Mouse (Mus musculus) midbrain, embryonic 15.5 days (tissue): ENCODE results near the gene Cabp2. TPM values are rescaled to one million over a fixed set of nuclear protein-coding genes. Genes with fewer than 3 reads are reported as not detected.

Source experiments
- ATAC-seq: fragments of 200-750 bp; cut with Nextera tagmentation; replicated peaks from 2 replicates; pipeline ENCODE4 v1.8.0; 2017; ENCODE audit warnings: moderate TSS enrichment
- H3K27ac ChIP-seq: fragments of 300-500 bp; sonication (generic); 2 replicates; pipeline ENCODE4 v1.5.1; 2015; ENCODE audit warnings: mild to moderate bottlenecking, inconsistent platforms
- H3K27me3 ChIP-seq: fragments of 300-500 bp; sonication (generic); replicated peaks from 2 replicates; pipeline ENCODE4 v1.6.1; 2015; ENCODE audit warnings: inconsistent platforms
- H3K36me3 ChIP-seq: fragments of 300-500 bp; sonication (generic); replicated peaks from 2 replicates; pipeline ENCODE4 v1.6.1; 2015; ENCODE audit warnings: inconsistent platforms
- H3K4me1 ChIP-seq: fragments of 300-500 bp; sonication (generic); 2 replicates; pipeline ENCODE4 v1.6.1; 2015; ENCODE audit warnings: inconsistent platforms
- H3K4me2 ChIP-seq: fragments of 300-500 bp; sonication (generic); 2 replicates; pipeline ENCODE4 v1.6.1; 2015; ENCODE audit warnings: inconsistent platforms, mild to moderate bottlenecking, moderate library complexity
- H3K4me3 ChIP-seq: fragments of 300-500 bp; sonication (generic); 2 replicates; pipeline ENCODE4 v1.5.1; 2015; ENCODE audit warnings: mild to moderate bottlenecking, inconsistent platforms
- H3K9ac ChIP-seq: fragments of 300-500 bp; sonication (generic); 2 replicates; pipeline ENCODE4 v1.6.1; 2015; ENCODE audit warnings: mild to moderate bottlenecking, inconsistent platforms
- H3K9me3 ChIP-seq: fragments of 300-500 bp; sonication (generic); 2 replicates; pipeline ENCODE4 v1.6.1; 2016; ENCODE audit warnings: inconsistent platforms
- WGBS: fragments of 180-500 bp; shearing (Covaris S2); methylation state at CpG from one replicate; pipeline ENCODE4 v1.1.7; 2015; ENCODE audit warnings: mixed read lengths; 5-methylcytosine and 5-hydroxymethylcytosine counted together
- polyA plus RNA-seq: library from polyadenylated mRNA; unstranded; fragments of >200 nt; fragmentation: Nextera tagmentation; extraction: Ambion mirVana; gene quantifications from 2 replicates; pipeline ENCODE4 v1.2.1, GENCODE M21; 2015

The Cabp2 gene
- polyA plus RNA-seq, 1 experiment from 2014 or later: 0.22 TPM

DNA sequence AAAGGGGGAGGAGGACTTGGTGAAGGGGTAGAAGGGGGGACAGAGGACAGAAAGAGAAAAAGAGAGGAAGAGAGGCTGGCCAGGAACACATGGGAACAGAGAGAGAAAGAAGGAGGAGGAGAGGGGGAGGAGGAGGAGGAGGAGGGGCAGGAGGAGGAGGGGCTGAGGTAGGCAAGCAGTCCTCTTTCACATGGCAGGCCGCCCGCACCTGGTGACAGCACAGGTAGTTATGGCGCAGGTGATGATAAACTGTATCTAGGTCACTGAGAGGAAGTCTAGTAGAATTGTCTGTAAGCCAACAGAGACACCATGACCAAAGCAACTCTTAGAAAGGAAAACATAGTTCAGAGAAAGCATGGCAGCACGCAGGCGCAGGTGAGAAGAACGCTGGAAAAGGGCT lies 10.0 kb upstream of the Cabp2 start:
- WGBS: 94% methylated on average over 6 of the region's 6 CpGs
- no peaks in the 10 kb centered on the region for H3K9me3 ChIP-seq
- ATAC-seq: no peak
- no peaks in the 10 kb centered on the region for H3K36me3 ChIP-seq
- H3K27me3 ChIP-seq: no peaks in the 10 kb centered on the region
- H3K27ac ChIP-seq: no peak overlapping the region
- H3K4me1 ChIP-seq: no peaks in the 10 kb centered on the region
- H3K4me2 ChIP-seq: no peak overlapping the region
- no peak overlapping the region for H3K4me3 ChIP-seq
- no peak overlapping the region for H3K9ac ChIP-seq

DNA sequence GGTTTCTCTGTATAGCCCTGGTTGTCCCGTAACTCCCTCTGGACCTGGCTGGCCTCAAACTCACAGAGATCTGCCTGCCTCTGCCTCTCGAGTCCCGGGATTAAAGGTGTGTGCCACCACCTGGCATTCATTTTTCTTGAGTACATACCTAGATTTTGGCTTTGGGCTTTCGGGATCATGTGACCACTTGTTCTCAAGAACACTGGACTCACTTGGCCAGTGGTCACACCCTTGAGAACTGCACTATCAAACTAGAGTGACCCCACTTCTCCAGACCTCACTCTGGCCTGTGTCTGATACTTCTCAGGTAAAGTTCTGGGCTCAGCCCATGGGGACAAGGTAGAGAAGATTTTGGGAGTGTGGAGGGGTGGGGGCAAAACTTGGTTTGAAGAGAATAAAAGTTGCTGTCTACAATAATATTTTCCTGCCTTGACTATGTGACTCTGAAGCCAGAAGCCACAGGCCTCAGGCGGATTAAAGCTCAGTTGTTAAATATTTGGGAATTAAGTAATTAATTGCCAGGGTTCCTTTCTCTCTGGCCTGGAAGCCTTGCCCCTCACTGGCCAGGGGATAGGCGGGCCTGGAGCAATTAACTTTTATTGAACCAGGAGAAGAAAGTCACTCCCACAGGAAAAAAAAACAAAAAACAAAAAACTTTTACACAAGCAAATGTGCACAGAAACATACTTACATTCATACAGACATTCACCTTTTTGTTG lies 8.5 kb upstream of the Cabp2 start:
- WGBS: 88% methylated on average over 6 of the region's 6 CpGs
- no peak overlapping the region for H3K4me3 ChIP-seq
- ATAC-seq: no peak
- no peaks in the 10 kb centered on the region for H3K9me3 ChIP-seq
- no peak overlapping the region for H3K9ac ChIP-seq
- H3K27me3 ChIP-seq: no peaks in the 10 kb centered on the region
- H3K36me3 ChIP-seq: no peaks in the 10 kb centered on the region
- H3K27ac ChIP-seq: no peak overlapping the region
- H3K4me2 ChIP-seq: no peak overlapping the region
- no peaks in the 10 kb centered on the region for H3K4me1 ChIP-seq

DNA sequence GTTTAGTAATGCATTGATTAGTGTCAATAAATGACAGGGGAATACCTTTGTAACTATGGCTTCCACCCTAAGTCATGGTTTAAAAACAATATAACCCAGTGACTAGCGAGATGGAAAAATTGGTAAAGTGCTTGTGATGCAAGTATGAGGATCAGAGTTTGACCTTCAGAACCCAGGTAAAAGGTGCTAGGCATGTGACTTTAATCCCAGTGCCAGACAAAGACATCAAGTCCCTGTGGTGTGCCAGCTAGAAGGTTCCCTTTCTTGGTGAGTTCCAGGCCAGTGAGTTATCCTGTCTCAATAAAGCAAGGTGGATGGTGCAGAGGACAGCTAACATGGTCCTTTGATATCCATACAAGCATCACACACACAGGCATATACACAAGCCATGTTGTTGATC lies 5.8 kb upstream of the Cabp2 start:
- no peak overlapping the region for H3K9ac ChIP-seq
- no peak overlapping the region for H3K4me2 ChIP-seq
- H3K9me3 ChIP-seq: no peaks in the 10 kb centered on the region
- no peak for ATAC-seq
- no peaks in the 10 kb centered on the region for H3K4me1 ChIP-seq
- no peak overlapping the region for H3K27ac ChIP-seq
- H3K36me3 ChIP-seq: no peaks in the 10 kb centered on the region
- no peak overlapping the region for H3K4me3 ChIP-seq
- H3K27me3 ChIP-seq: 0 out of 2 replicates have a peak, but pooled peaks cover 2% of the 10 kb centered on the region
- 87% methylated on average over 1 of the region's 1 CpGs for WGBS

DNA sequence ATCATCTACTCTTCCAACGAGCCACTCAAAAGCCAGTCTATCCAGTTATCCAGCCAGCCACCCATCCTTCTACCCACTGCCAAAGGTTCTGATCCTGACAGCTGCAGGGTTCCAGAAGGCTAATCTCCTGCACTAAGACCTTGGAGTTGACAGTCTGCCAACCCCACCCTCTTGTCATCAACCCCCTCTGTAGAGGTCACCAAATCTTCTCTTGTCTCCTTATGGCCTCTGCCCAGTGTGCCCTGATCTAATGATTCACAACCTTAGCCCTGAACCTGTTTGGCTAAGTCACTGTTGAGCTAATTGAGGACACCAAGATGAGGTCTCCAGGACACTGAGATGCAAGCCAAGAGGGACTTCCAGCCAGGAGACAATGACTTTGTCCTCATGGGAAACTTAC lies 1.8 kb upstream of the Cabp2 start:
- no peak overlapping the region for H3K9ac ChIP-seq
- no peak overlapping the region for H3K27ac ChIP-seq
- 87% methylated on average over 1 of the region's 1 CpGs for WGBS
- H3K36me3 ChIP-seq: no peaks in the 10 kb centered on the region
- no peak overlapping the region for H3K4me3 ChIP-seq
- no peaks in the 10 kb centered on the region for H3K4me1 ChIP-seq
- no peak overlapping the region for H3K4me2 ChIP-seq
- ATAC-seq: no peak
- 0 out of 2 replicates have a peak, but pooled peaks cover 2% of the 10 kb centered on the region for H3K27me3 ChIP-seq
- H3K9me3 ChIP-seq: no peaks in the 10 kb centered on the region

DNA sequence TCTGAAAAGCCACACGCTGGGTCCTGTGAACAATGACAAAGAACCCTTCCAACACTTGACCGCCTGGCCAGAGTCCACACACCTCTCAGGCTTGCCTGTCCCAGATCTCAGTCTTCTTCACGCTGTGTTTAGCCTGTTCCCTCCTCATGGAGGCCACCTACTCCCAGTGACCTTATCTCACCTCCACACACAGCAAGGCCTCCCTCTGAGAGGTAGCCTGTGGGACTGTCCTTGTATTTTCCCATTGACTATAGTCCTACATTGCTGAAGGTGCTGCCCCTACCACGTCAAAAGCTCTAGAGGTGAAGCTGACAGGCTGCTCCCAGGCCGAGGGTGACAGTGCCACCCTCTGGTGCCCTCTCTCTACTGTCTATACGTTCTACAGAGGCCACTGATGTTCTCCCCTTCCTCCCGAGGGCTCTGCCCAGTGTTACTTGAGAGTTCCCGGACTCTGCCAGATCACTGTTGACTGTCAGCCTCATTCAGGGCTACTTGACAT lies 818 bp upstream of the Cabp2 start:
- H3K27ac ChIP-seq: no peak overlapping the region
- no peak overlapping the region for H3K9ac ChIP-seq
- H3K4me3 ChIP-seq: no peak overlapping the region
- 0 out of 2 replicates have a peak, but pooled peaks cover 2% of the 10 kb centered on the region for H3K27me3 ChIP-seq
- no peaks in the 10 kb centered on the region for H3K36me3 ChIP-seq
- no peaks in the 10 kb centered on the region for H3K4me1 ChIP-seq
- WGBS: 66% methylated on average over 8 of the region's 8 CpGs
- H3K4me2 ChIP-seq: no peak overlapping the region
- no peaks in the 10 kb centered on the region for H3K9me3 ChIP-seq
- ATAC-seq: no peak

DNA sequence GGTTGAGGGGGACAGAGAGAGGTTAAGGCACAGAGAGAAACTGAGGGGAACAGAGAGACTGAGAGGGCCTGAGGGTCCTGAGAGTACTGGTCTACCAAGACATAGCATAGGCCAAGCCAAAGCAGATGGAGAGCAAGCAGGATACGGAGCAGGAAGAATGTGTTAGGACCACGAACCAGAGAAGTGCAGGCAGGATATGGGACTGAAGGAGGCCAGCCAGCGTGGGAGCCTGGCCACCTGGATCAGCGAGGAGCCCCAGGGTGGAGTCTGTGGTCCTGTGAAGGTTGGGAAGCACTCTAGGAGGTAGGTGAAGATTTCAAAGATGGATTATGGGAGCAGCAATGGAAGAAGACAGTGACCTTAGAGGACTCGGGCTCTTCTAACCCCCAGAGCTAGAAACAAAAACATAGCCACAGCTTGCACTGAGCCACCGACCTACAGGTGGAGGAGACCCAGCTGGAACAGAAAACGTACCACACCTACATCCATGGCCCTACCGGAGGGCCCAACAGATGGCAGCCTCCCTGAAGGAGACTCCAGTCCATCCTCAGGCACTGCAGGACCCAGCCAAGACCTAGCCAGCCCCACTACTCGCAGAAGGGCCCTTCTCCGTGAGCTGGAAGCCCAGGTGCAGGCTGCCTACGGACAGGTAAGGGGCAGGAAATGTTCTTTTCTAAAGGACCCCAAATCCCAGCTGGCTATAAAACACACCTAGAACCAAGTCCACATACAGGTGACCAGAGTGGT lies 1.0 kb downstream of the Cabp2 start:
- Histone ChIP-seq H3K27ac (no peak overlapping the region), H3K36me3 (no peaks in the 10 kb centered on the region), H3K4me2 (no peak overlapping the region), H3K4me3 (no peak overlapping the region), H3K27me3 (0 out of 2 replicates have a peak, but pooled peaks cover 2% of the 10 kb centered on the region), H3K4me1 (no peaks in the 10 kb centered on the region), H3K9me3 (no peaks in the 10 kb centered on the region), H3K9ac (no peak overlapping the region)
- no peak for ATAC-seq
- WGBS: 82% methylated on average over 11 of the region's 11 CpGs

DNA sequence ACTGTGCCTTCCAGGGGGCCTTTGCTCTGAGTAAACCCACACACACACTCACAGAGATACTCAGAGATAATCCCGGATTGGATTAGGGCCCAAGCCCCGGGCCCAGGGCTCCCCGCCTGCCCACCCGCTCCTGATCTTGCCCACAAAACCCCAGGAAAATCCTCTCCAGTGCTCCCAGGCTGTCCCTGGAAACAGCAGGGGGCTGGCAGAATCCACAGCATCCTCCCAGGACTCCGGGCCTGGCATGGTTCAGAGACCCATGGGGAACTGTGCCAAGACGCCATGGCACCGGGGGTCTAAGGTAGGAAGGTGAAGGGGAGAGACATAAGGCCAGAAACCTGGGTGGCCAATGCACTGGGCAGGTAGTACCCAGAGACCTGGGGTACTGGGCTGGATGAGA lies 1.9 kb downstream of the Cabp2 start:
- no peak overlapping the region for H3K9ac ChIP-seq
- no peak overlapping the region for H3K4me2 ChIP-seq
- 59% methylated on average over 7 of the region's 7 CpGs for WGBS
- H3K36me3 ChIP-seq: no peaks in the 10 kb centered on the region
- H3K4me3 ChIP-seq: no peak overlapping the region
- 0 out of 2 replicates have a peak, but pooled peaks cover 2% of the 10 kb centered on the region for H3K27me3 ChIP-seq
- ATAC-seq: no peak
- no peak overlapping the region for H3K27ac ChIP-seq
- no peaks in the 10 kb centered on the region for H3K4me1 ChIP-seq
- H3K9me3 ChIP-seq: no peaks in the 10 kb centered on the region

DNA sequence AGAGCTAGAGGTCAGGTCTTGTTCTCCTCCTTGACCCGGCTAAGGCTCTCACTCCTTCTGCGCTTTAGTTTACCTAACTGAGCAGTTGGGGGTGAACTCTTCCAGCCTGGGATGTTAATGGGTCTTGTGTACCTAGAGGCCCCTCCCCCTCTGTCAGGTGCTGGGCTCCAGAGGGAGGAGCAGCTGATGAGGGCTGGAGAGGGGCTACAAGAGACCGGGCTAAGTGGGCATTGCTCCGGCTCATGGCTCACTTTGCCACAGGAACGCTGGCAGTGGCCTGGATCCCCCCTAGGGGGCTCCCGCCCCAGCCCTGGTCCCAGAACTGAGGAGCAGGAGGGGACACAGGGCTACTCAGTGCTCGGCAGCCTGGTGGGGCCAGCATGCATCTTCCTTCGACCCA lies 2.4 kb downstream of the Cabp2 start:
- H3K4me1 ChIP-seq: no peaks in the 10 kb centered on the region
- H3K36me3 ChIP-seq: no peaks in the 10 kb centered on the region
- no peak overlapping the region for H3K27ac ChIP-seq
- 0 out of 2 replicates have a peak, but pooled peaks cover 2% of the 10 kb centered on the region for H3K27me3 ChIP-seq
- no peak overlapping the region for H3K9ac ChIP-seq
- 31% methylated on average over 8 of the region's 8 CpGs for WGBS
- ATAC-seq: no peak
- no peak overlapping the region for H3K4me2 ChIP-seq
- no peaks in the 10 kb centered on the region for H3K9me3 ChIP-seq
- H3K4me3 ChIP-seq: no peak overlapping the region

DNA sequence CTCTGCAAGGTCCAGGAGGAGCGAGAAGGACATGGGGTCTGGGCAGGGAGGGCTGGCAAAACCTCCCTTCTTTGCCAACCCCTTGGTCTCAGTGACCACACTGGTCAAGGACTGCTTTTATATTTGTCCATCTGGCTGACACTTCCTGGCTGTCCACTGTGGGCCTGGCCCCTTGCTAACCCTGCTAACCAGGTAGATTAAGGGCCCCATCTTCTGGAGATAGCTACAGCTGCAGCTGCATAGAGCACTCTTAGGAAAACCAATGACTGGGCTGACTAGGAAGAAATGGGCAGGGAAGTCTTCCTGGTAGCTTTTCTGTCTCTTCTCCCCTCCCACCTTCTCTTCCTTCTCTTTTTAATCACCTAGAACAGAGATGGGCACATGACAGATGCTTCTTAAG lies 3.6 kb downstream of the Cabp2 start:
- no peak overlapping the region for H3K9ac ChIP-seq
- 0 out of 2 replicates have a peak, but pooled peaks cover 6% of the 10 kb centered on the region for H3K27me3 ChIP-seq
- H3K36me3 ChIP-seq: no peaks in the 10 kb centered on the region
- H3K4me1 ChIP-seq: no peaks in the 10 kb centered on the region
- WGBS: 81% methylated on average over 1 of the region's 1 CpGs
- ATAC-seq: no peak
- H3K4me3 ChIP-seq: no peak overlapping the region
- no peaks in the 10 kb centered on the region for H3K9me3 ChIP-seq
- no peak overlapping the region for H3K4me2 ChIP-seq
- no peak overlapping the region for H3K27ac ChIP-seq

DNA sequence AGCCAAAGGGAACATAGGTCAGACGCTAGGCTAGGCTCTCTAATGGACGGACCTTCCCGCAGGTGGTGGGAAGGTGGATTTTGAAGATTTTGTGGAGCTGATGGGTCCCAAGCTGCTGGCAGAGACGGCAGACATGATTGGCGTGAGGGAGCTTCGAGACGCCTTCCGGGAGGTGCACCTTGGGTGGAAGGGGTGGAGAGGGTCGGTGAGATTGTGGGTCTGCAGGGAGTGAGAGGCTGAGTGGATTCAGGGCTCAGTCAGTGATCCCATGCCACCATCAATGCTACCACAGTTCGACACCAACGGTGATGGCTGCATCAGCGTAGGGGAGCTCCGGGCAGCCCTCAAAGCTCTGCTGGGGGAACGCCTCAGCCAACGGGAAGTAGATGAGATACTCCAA lies 4.8 kb downstream of the Cabp2 start:
- H3K27ac ChIP-seq: no peak overlapping the region
- H3K4me1 ChIP-seq: no peaks in the 10 kb centered on the region
- ATAC-seq: no peak
- no peak overlapping the region for H3K4me3 ChIP-seq
- 0 out of 2 replicates have a peak, but pooled peaks cover 6% of the 10 kb centered on the region for H3K27me3 ChIP-seq
- no peaks in the 10 kb centered on the region for H3K36me3 ChIP-seq
- H3K9me3 ChIP-seq: no peaks in the 10 kb centered on the region
- 90% methylated on average over 15 of the region's 15 CpGs for WGBS
- no peak overlapping the region for H3K9ac ChIP-seq
- no peak overlapping the region for H3K4me2 ChIP-seq

DNA sequence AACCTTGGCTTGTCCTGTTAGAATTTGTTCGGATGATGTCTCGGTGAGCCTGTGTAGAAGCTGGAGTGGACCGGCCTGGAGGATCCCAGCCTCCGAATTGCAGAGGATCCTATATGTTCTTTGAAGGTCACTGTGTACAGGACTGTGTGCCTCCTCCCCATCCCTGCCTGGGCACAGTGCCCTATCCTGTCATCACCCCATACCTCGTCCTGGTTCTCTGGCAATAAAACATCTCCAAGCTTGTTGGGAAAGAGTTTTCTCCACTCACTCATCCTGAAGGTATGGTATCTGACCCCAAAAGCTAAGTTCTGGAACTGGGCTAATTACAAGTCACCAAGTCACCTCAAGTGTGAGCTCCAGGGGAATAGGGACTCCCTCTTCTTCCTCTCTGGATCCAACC lies 5.7 kb downstream of the Cabp2 start:
- no peaks in the 10 kb centered on the region for H3K36me3 ChIP-seq
- no peak overlapping the region for H3K4me2 ChIP-seq
- no peak overlapping the region for H3K27ac ChIP-seq
- no peaks in the 10 kb centered on the region for H3K4me1 ChIP-seq
- H3K27me3 ChIP-seq: 0 out of 2 replicates have a peak, but pooled peaks cover 6% of the 10 kb centered on the region
- no peak overlapping the region for H3K9ac ChIP-seq
- H3K9me3 ChIP-seq: no peaks in the 10 kb centered on the region
- ATAC-seq: no peak
- H3K4me3 ChIP-seq: no peak overlapping the region
- 92% methylated on average over 5 of the region's 5 CpGs for WGBS

DNA sequence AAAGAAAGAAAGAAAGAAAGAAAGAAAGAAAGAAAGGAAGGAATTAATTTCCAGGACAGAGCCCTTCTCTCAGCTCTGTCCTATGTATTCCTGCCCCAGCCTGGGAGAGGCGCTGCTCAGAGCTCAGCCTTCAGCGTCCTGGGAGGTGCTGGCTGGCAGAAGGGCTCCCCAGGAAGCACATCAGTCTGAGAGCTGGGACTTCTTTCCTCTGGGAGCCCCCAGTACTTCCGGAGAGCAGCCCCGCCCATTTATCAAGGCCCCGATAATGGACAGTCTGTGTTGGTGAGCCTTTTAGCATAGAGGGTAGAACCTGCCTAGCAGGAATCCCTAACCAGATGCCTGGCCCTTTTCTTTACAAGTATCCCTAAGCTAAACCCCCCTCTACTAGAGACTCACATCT lies 6.8 kb downstream of the Cabp2 start:
- Histone ChIP-seq H3K4me1 (no peaks in the 10 kb centered on the region), H3K9me3 (no peaks in the 10 kb centered on the region), H3K27ac (no peak overlapping the region), H3K4me2 (no peak overlapping the region), H3K9ac (no peak overlapping the region), H3K36me3 (no peaks in the 10 kb centered on the region), H3K27me3 (peaks cover 6% of the 10 kb centered on the region; the same call in 1 of the 2 replicates), H3K4me3 (no peak overlapping the region)
- no peak for ATAC-seq
- WGBS: 65% methylated on average over 5 of the region's 5 CpGs
